Mouse (Mus musculus) lung, embryonic 14.5 days (tissue): Measurements from ENCODE around the gene Adamtsl4. TPM values are rescaled to one million over a fixed set of nuclear protein-coding genes. Genes with fewer than 3 reads are reported as not detected.
"Not testable (repeated sequence)": the region's sequence is repeated elsewhere in the genome, so short reads cannot be mapped to it uniquely, and the experiment has no call there.

Experiments
- ATAC-seq: fragments of 200-750 bp; cut with Nextera tagmentation; 2 replicates; pipeline ENCODE4 v1.8.0; 2017; ENCODE audit warnings: mild to moderate bottlenecking, moderate TSS enrichment, moderate library complexity; ENCODE audit not compliant: insufficient read depth
- DNase-seq: peaks from one replicate; pipeline ENCODE4 v3.0.0-alpha.2; 2015
- H3K27ac ChIP-seq: fragments of 300-500 bp; sonication (generic); 2 replicates; pipeline ENCODE4 v1.5.1; 2014; ENCODE audit warnings: low read depth, mild to moderate bottlenecking, moderate library complexity
- H3K27me3 ChIP-seq: fragments of 300-500 bp; sonication (generic); 2 replicates; pipeline ENCODE4 v1.6.1; 2014; ENCODE audit warnings: low read length, control low read depth; ENCODE audit not compliant: insufficient read depth
- H3K36me3 ChIP-seq: fragments of 300-500 bp; sonication (generic); 2 replicates; pipeline ENCODE4 v1.6.1; 2014; ENCODE audit warnings: control low read depth; ENCODE audit not compliant: insufficient read depth
- H3K4me1 ChIP-seq: fragments of 300-500 bp; sonication (generic); 2 replicates; pipeline ENCODE4 v1.6.1; 2014; ENCODE audit warnings: antibody characterized with exemption, control low read depth; ENCODE audit not compliant: insufficient read depth
- H3K4me2 ChIP-seq: fragments of 300-500 bp; sonication (generic); 2 replicates; pipeline ENCODE4 v1.6.1; 2014; ENCODE audit warnings: mild to moderate bottlenecking
- H3K4me3 ChIP-seq: fragments of 300-500 bp; sonication (generic); 2 replicates; pipeline ENCODE4 v1.5.1; 2014; ENCODE audit warnings: low read depth, low read length
- H3K9ac ChIP-seq: fragments of 300-500 bp; sonication (generic); 2 replicates; pipeline ENCODE4 v1.6.1; 2014
- H3K9me3 ChIP-seq: fragments of 300-500 bp; sonication (generic); 2 replicates; pipeline ENCODE4 v1.6.1; 2016; ENCODE audit warnings: low read depth, low read length, control low read depth
- CTCF ChIP-seq: IDR thresholded peaks from 2 replicates; pipeline ENCODE4 v1.5.1; 2016; ENCODE audit warnings: antibody characterized with exemption, low read depth
- WGBS: fragments of 180-500 bp; shearing (Covaris S2); extraction: QIAGEN DNeasy Blood & Tissue Kit; methylation state at CpG from one replicate; pipeline ENCODE4 v1.1.7; 2014; 5-methylcytosine and 5-hydroxymethylcytosine counted together
- polyA plus RNA-seq: library from polyadenylated mRNA; unstranded; fragments of >200 nt; fragmentation: Nextera tagmentation; extraction: Ambion mirVana; gene quantifications from 2 replicates; pipeline ENCODE4 v1.2.1, GENCODE M21; 2014

The Adamtsl4 gene
- polyA plus RNA-seq, 1 experiment from 2014 or later, result 1.6 TPM

- DNase-seq, result no peak
Measured at GRCm38 (mm10) chr3:95657108-95657507, 30.6 kb downstream of the Adamtsl4 start.

GRCm38 (mm10) chr3:95655437-95655836 is 32.3 kb downstream of the Adamtsl4 start:
- no peak overlapping the region for H3K4me3 ChIP-seq
- no peaks in the 10 kb centered on the region for H3K27me3 ChIP-seq
- ATAC-seq, result no peak
- H3K4me1 ChIP-seq, result peaks cover 11% of the 10 kb centered on the region; the same call in 1 of the 2 replicates
- H3K36me3 ChIP-seq, result peaks cover 4% of the 10 kb centered on the region; the same call in 1 of the 2 replicates
- no peak overlapping the region for H3K4me2 ChIP-seq
- H3K27ac ChIP-seq, result no peak overlapping the region
- no peak overlapping the region for H3K9ac ChIP-seq
- H3K9me3 ChIP-seq, result no peaks in the 10 kb centered on the region
- no peak for DNase-seq
- TF ChIP-seq CTCF, result no peak
- WGBS, result 91% methylated on average over 5 of the region's 5 CpGs

More at GRCm38 (mm10) chr3:95657108-95657507, 30.6 kb downstream of the Adamtsl4 start:
- Histone ChIP-seq H3K27me3 (no peaks in the 10 kb centered on the region), H3K36me3 (peaks cover 20% of the 10 kb centered on the region), H3K9me3 (no peaks in the 10 kb centered on the region), H3K4me2 (no peak overlapping the region), H3K4me1 (peaks cover 18% of the 10 kb centered on the region), H3K27ac (no peak overlapping the region), H3K9ac (no peak overlapping the region), H3K4me3 (no peak overlapping the region)
- ATAC-seq, result no peak
- WGBS, result 80% methylated on average over 3 of the region's 3 CpGs
- TF ChIP-seq CTCF, result no peak

- ATAC-seq, H3K27me3 ChIP-seq, H3K9ac ChIP-seq, DNase-seq, H3K4me2 ChIP-seq, H3K4me3 ChIP-seq, H3K9me3 ChIP-seq, H3K36me3 ChIP-seq: not testable (repeated sequence)
- 91% methylated on average over 3 of the region's 3 CpGs for WGBS
- Histone ChIP-seq H3K27ac (peak overlapping the region; percentile 71), H3K4me1 (peaks cover 11% of the 10 kb centered on the region; the same call in 1 of the 2 replicates)
Measured at GRCm38 (mm10) chr3:95654371-95654770, 33.3 kb downstream of the Adamtsl4 start.

GRCm38 (mm10) chr3:95653473-95654034 is 34.2 kb downstream of the Adamtsl4 start:
- H3K36me3 ChIP-seq, result no peaks in the 10 kb centered on the region
- no peaks in the 10 kb centered on the region for H3K9me3 ChIP-seq
- H3K27me3 ChIP-seq, result no peaks in the 10 kb centered on the region
- WGBS, result 16% methylated on average over 11 of the region's 11 CpGs
- peak; percentile 55 for ATAC-seq
- peak overlapping the region; percentile 16 for H3K4me2 ChIP-seq
- DNase-seq, result peak; percentile 86
- H3K4me1 ChIP-seq, result peaks cover 11% of the 10 kb centered on the region; the same call in 1 of the 2 replicates
- H3K27ac ChIP-seq, result peak overlapping the region; percentile 71
- no peak overlapping the region for H3K9ac ChIP-seq
- H3K4me3 ChIP-seq, result no peak overlapping the region
- TF ChIP-seq CTCF, result no peak

- 22% methylated on average over 6 of the region's 6 CpGs for WGBS
- no peaks in the 10 kb centered on the region for H3K27me3 ChIP-seq
- peak; percentile 34 for DNase-seq
- no peaks in the 10 kb centered on the region for H3K9me3 ChIP-seq
- no peak overlapping the region for H3K9ac ChIP-seq
- peaks cover 11% of the 10 kb centered on the region; the same call in 1 of the 2 replicates for H3K4me1 ChIP-seq
- H3K27ac ChIP-seq, result peak overlapping the region; percentile 71
- no peak overlapping the region for H3K4me2 ChIP-seq
- H3K36me3 ChIP-seq, result no peaks in the 10 kb centered on the region
- ATAC-seq, result no peak
- no peak for TF ChIP-seq CTCF
- no peak overlapping the region for H3K4me3 ChIP-seq
Measured at GRCm38 (mm10) chr3:95652871-95653270, 34.8 kb downstream of the Adamtsl4 start.

GRCm38 (mm10) chr3:95652204-95652811 is 35.4 kb downstream of the Adamtsl4 start:
- Histone ChIP-seq H3K27ac (peak overlapping the region; percentile 71), H3K4me1 (peaks cover 11% of the 10 kb centered on the region; the same call in 1 of the 2 replicates), H3K4me3 (no peak overlapping the region), H3K9me3 (no peaks in the 10 kb centered on the region), H3K36me3 (no peaks in the 10 kb centered on the region), H3K9ac (no peak overlapping the region), H3K4me2 (no peak overlapping the region), H3K27me3 (no peaks in the 10 kb centered on the region)
- ATAC-seq (no peak), DNase-seq (no peak)
- TF ChIP-seq CTCF, result 0 out of 2 replicates have a peak, but pooled peaks have one; percentile 9
- WGBS, result 54% methylated on average over 7 of the region's 7 CpGs

GRCm38 (mm10) chr3:95651391-95652203 is 36.1 kb downstream of the Adamtsl4 start:
- Histone ChIP-seq H3K9ac (no peak overlapping the region), H3K9me3 (no peaks in the 10 kb centered on the region), H3K4me2 (no peak overlapping the region), H3K27ac (peak overlapping the region; percentile 22; the same call in 1 of the 2 replicates), H3K4me1 (peaks cover 11% of the 10 kb centered on the region; the same call in 1 of the 2 replicates), H3K27me3 (no peaks in the 10 kb centered on the region), H3K4me3 (no peak overlapping the region), H3K36me3 (no peaks in the 10 kb centered on the region)
- ATAC-seq, result no peak
- 79% methylated on average over 16 of the region's 16 CpGs for WGBS
- DNase-seq, result no peak
- no peak for TF ChIP-seq CTCF
